Mouse (Mus musculus): Measurements from ENCODE around the gene Med23.

Med23 gene

DNA sequence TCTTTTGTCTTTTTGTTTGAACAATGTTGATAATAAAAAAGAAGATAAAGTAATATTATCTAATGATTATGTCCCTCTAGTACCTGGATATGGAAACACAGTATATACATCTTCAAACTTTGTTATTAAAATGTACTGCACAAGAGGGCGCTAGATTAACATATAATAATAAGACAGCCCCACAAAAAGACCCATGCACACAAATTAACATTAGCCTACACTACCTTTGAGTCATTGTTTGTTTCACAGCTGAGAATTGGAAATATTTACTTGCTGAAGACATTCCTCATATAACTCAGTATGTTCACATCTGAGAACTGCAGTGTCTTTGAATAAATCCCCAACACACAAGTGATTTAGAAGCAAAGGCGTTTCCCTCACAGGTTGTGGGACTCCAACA lies 91.3 kb downstream of the Med23 start:
- in situ Hi-C loops (cut with MboI, MseI) = no loop called here

DNA sequence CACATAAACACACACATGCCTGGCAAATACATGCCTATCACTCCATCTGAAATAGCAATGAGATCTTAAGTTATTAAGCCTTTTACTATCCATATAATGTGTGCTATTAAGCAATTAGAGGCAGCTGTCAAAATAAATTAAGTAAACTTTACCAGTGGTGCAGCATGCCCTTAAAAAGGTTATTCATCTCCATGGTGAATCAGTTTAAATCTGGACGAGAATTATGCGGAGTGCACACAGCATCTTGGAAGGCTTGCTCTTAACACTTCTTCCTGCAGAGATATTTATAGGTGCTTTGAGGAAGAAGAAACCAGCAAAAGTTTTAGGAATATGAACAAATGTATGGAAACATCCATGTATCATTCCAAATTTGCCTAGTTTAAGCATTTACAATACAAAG lies 92.1 kb downstream of the Med23 start:
- in situ Hi-C loops (cut with MboI, MseI) = no loop called here
